Mouse (Mus musculus) cerebellum, postnatal 4 days (tissue): ENCODE measurements around the gene Gm20877.
"Not testable (repeated sequence)": the region's sequence is repeated elsewhere in the genome, so short reads cannot be mapped to it uniquely, and the experiment has no call there.

Experiments used
- DNase-seq, 2 experiments: peaks; one replicate each; pipeline ENCODE4 v3.0.0; 2022; ENCODE audit warnings: low spot score in 2 of 2, mixed read lengths in 1 of 2

The Gm20877 gene

GRCm38 (mm10) chrY:17093573-17093972, at the start of gene Gm20877:
TSS of gene Gm20877 (plus strand) at chrY:17093873.
- not testable (repeated sequence) for DNase-seq
